Mouse (Mus musculus) c-Kit-negative CD71-positive TER-119-positive erythroid progenitor cells, embryonic 14.5 days (primary cell): Measurements from ENCODE around the gene Npsr1.

Experiments
- DNase-seq: peaks from one replicate; pipeline ENCODE4 v3.0.0-alpha.2; 2013; ENCODE audit warnings: low read depth, low spot score

Npsr1 gene

DNA sequence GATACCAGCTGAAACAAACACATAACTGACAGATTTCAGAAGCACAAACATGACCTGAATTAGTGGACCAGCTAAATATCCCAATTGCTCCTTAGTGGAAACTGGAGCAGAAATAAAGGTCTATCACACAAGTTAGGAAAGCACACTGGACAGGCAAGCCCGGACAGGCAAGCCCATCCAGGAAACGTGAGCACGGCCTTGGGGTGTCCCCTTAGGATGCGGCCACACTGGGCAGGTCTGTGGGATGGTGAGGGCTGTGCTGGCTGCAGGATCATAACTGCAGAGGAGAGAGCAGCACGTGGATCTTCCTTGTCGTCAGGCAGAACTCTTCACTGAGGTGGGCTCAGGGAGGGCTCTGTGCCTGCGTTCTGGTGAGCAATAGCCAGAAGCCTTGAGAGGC, at the start of gene Npsr1:
Gene Npsr1, plus strand, starts transcription at position 301 of the 400 bp plus-strand sequence.
- DNase-seq, result no peak

- no peak for DNase-seq
Measured at GRCm38 (mm10) chr9:24051538-24051937, 46.3 kb upstream of the Npsr1 start.

DNA sequence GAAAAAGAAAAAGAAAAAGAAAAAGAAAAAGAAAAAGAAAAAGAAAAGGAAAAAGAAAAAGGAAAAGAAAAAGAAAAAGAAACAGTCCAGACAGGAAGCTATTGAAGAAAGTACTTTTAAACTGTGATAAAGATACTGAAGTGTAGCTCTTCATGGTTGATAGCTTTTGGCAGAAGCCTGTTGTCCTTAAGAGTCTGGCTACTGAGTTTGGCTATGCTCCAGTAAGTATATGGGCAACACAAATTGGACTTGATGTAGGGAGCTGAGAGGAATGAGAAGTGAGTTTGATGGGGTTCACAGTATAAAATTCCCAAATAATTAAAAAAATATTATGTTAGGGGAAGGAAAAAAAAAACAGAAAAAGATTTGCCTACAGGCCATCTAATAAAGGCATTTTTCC, 34.5 kb upstream of the Npsr1 start:
- no peak for DNase-seq

- DNase-seq, result no peak
Measured at GRCm38 (mm10) chr9:24071664-24072063, 26.1 kb upstream of the Npsr1 start.

- no peak for DNase-seq
Measured at GRCm38 (mm10) chr9:24077596-24077995, 20.2 kb upstream of the Npsr1 start.

DNA sequence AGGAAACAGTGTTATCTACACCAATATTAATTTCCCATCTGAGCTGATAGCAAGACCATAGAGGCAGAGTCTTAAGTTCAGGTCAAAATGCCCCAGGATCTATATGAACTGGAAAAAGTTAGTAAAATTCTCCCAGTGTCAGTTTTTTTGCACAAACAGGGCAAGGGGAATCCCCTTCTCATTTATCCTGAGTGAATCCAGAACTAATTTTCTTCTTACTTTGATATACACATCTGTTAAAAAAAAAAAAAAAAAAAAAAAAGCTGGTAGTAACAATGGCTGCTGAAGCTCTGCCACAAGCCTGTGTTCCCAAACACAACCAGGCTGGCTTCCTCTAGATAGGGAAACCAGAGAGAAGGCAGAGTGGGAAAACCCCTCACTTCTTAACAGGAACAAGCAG, 5.9 kb upstream of the Npsr1 start:
- no peak for DNase-seq

- DNase-seq, result no peak
Measured at GRCm38 (mm10) chr9:24098526-24098925, 730 bp downstream of the Npsr1 start.

- no peak for DNase-seq
Measured at GRCm38 (mm10) chr9:24099631-24100030, 1.8 kb downstream of the Npsr1 start.

DNA sequence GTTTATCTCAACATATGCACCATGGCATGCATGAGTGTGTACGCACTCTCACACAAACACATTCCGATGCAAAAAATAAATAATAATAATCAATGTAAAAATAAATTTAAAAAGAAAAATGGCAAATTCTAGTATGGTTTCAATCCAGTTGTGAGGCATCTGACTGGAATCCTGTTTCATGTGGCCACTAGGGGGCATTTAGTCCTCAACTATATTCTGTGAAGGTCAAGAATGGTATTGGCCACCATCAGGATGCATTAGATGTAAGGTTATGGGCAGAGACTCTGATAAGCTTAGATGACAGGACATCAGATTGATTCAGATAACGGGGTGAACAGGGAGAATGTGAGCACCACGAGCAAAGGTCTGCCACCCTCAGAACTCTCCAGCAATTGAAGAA, 21.6 kb downstream of the Npsr1 start:
- DNase-seq, result no peak

DNA sequence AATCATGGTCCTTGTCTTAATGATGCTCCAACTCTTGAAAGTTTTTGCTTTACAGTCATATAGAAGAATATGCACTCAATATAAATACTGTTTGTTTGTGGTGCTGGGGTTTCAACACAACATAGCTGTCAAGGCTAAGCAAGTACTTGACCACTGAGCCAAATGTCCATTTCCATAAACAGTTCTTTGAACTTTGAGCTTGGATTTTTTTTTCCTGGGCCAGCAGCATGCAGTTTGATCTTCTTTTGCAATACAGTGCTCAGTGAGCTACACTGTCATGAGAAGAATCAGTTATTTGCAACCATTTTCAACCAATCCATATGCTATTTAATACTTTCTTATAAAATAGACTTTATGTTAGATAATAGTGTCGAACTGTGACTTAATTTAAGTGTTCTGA, 35.3 kb downstream of the Npsr1 start:
- no peak for DNase-seq

- no peak for DNase-seq
Measured at GRCm38 (mm10) chr9:24136354-24136753, 38.6 kb downstream of the Npsr1 start.

- no peak for DNase-seq
Measured at GRCm38 (mm10) chr9:24144341-24144740, 46.5 kb downstream of the Npsr1 start.

DNA sequence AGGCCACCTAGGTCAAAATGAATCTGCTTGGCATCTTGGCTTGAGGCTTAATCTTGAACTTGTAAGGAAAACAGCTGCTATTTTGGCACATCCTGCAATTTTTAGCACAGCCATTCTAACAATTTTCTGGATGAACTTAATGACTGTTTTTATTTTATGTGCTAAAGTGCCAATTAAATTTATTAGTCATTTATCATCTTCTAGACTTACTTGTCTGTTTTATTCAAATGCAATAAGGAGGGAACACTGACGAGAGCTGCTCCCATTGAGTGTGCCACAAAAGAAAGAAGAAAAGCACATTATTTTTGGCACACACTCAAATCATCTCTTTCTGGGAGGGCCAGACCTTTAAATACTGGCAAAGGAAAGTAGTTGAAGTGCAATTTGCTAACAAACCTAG, 59.4 kb downstream of the Npsr1 start:
- DNase-seq, result no peak

- no peak for DNase-seq
Measured at GRCm38 (mm10) chr9:24160409-24160808, 62.6 kb downstream of the Npsr1 start.

DNA sequence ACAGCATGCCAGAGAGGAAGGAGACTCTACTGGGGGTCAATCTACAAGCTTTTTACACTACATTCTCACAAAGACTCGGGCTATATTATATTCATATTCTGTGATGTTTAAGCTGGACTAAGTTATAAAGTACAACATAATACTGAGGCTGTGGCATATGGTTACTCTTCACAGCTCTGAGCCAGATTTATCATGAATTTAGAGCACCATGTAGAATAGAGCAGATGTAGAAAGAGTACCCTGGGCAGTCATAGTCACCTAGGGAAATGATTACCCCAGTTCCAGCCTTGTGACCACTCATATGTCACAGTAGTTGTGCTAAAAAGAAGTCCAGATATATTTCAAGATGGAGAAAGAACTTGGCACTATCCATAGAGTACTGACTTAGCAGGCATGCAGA, 70.7 kb downstream of the Npsr1 start:
- DNase-seq, result no peak

DNA sequence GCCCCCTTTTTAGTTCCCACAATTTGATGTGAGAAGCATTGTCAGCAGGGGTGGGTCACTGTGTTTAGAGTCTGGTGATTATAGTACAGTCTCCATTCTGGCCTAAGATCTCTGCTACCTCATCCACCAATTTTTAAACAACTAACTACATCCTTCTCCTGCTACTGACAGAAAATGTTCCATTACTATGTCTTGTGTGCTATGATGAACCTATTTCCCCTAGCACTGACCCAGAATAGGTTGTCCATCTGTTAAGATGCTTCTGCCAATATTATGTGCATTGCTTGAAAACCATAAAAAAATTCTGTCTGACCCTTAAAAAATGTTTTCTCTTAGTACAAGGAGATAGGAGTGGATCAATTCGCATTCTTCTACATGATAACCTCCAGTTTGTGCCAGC, 72.9 kb downstream of the Npsr1 start:
- DNase-seq, result no peak

- no peak for DNase-seq
Measured at GRCm38 (mm10) chr9:24178744-24179143, 80.9 kb downstream of the Npsr1 start.

DNA sequence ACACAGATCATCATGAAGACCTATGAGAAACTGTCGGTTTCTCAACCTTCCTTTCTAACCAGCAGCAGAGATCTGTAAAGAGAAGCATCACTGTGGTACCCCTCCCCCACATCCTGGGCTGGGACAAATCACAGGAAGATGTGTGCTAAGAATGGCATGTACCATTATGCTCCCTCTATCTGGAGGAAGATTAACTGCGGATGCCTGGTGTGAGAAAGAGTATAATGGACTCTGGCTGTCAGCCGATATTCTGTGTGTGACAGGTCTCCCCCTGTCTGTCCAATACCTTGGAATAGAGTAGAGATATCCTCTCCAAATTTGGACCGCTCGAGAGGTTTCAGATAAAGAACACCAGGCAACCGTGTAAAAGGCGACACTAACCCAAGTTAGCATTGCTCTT, 83.1 kb downstream of the Npsr1 start:
- DNase-seq, result no peak

DNA sequence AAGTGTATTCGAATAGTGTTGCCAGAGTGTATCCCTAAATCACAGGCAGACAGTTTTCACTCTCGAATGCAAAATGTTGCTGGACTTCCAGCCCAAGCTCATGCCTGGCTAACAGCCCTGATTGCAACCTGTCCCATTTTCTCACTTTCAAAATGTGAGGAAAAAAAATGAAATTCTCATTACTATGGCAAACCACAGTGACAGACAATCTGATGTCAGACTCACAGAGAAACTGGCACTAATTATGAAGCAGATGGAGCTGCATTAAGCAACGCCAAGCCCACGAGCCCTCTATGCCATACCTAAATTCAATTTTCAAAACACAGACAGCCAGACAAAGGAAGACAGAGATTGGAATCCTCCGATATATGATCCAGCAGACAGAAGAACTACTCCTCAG, 88.5 kb downstream of the Npsr1 start:
- no peak for DNase-seq

DNA sequence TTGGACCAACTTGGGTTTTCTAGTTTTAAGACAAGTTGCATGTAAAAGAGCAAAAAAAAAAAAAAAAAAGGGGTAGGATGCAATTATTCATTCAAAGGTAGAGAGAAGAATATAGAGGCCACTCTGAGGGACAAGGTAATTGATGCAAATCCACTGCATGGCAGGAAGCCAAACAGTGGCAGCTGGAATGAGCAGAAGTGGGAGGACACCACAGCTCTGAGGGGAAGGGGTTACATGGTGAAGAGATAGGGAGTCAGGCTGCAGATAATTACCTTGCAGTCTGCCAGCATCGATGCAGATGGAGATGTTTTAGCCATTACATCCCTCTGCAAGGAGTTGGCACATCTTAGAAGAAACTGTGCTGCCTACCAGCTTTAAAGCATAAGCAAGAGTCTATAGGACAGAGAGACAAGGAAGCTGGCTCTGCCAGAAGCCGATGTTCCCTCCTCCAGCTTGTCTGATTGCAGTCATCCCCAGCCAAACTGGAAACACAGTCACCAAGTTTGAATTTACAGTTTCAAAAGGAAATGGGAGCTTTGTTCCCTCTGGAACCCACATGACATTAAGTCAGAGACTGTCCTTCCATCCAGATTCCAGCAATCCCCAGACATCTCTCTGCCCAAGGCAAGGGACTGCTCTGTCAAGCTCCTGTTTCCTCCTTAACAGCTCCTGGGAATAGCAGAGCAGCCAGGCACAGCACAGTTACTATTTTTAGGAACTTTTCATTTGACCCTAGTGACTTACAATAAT, 91.9 kb downstream of the Npsr1 start:
- DNase-seq, result no peak

DNA sequence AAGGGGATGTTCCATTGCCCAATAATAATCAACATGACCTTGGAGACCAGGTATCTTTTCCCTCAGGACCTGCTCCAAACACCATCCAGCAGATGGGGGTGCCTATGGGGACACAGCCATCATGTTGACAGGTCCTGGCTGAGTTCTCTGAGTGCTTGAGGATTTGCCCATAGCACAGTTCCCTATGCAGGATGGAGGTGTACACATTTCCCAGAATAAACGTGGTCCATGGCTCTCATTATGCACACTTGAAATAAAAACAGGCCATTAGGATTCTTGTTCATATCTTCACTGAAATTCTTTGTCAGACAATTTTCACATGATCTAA, 92.4 kb downstream of the Npsr1 start:
- no peak for DNase-seq

- no peak for DNase-seq
Measured at GRCm38 (mm10) chr9:24198254-24198653, 100.5 kb downstream of the Npsr1 start.

DNA sequence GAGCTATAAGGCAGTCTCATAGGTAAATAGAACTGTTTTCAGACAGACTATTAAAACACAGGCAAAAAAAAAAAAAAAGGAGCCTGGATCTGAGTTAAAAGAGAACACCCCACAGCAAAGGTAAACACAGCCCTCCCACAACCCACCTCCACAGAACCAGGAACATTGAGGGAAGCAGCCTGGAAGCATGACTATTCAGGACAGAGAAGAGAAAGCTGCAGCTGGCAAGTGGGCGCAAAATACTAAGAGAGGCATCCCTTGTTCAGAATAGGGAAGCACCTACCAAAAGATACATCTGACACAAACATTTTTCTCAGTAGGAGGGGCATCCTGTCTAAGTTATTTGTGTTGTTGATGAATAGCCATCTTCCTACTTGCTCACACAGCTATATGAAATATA, 113.8 kb downstream of the Npsr1 start:
- DNase-seq, result no peak

DNA sequence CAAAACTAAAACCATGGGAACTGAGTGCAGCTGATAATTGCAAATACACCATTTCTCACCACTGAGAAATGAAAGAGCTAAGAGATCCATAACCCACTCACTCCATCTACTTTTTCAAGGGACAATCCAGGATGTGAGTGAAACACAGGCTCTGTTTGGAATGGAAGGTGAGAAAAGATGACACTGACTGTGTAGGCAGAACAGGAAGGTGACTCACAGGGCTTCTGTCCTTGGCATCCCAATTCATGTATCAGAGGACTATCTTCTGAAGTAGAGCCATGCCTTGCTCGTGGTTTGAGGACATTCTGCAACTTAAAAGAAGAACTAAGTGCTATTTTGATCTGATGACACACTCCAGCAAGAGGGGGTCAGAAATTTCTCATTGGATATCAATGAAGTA, 119.9 kb downstream of the Npsr1 start:
- no peak for DNase-seq
